Mouse (Mus musculus) cerebellum, adult 2 months (tissue): Measurements from ENCODE around the gene Gm10944.

Experiments used
- CTCF ChIP-seq: fragments of 200-500 bp; IDR thresholded peaks from 2 replicates; pipeline ENCODE4 v1.5.1; 2011; ENCODE audit warnings: low read depth, mild to moderate bottlenecking, control low read depth, low read length, moderate library complexity, borderline replicate concordance; ENCODE audit not compliant: insufficient read depth
- POLR2A ChIP-seq: fragments of 200-500 bp; IDR thresholded peaks from 2 replicates; pipeline ENCODE4 v1.6.1; 2011; ENCODE audit warnings: low read length, control low read depth, borderline replicate concordance; ENCODE audit not compliant: insufficient read depth

GRCm38 (mm10) chr10:10659161-10659560, 22.0 kb upstream of the Gm10944 start:
- no peak for TF ChIP-seq CTCF
- no peak for TF ChIP-seq POLR2A
